Mouse (Mus musculus): ENCODE measurements at regions not wholly inside any gene's neighbourhood (a gene's known extent, or its start where the extent isn't known, plus 50 kb on each side); places are given as distances from the start of the nearest gene placed in this dataset.
"Not testable (repeated sequence)": the region's sequence is repeated elsewhere in the genome, so short reads cannot be mapped to it uniquely, and the experiment has no call there.

GRCm38 (mm10) chr10:104798816-104799393 lies 605.1 kb downstream of the Gm4340 start:
- no peak for DNase-seq

- no peak for DNase-seq
Measured at GRCm38 (mm10) chr10:104804849-104805248, 611.0 kb downstream of the Gm4340 start.

GRCm38 (mm10) chr10:104818252-104818651 lies 624.4 kb downstream of the Gm4340 start:
- DNase-seq, result no peak

GRCm38 (mm10) chr10:104851821-104852220 lies 658.0 kb downstream of the Gm4340 start:
- DNase-seq, result no peak

GRCm38 (mm10) chr10:104853111-104853510 lies 659.3 kb downstream of the Gm4340 start:
- DNase-seq, result no peak

GRCm38 (mm10) chr10:104878246-104878645 lies 684.4 kb downstream of the Gm4340 start:
- no peak for DNase-seq

- no peak for DNase-seq
Measured at GRCm38 (mm10) chr10:104914201-104914600, 660.0 kb downstream of the Tmtc2 start.

- DNase-seq, result peak; percentile 4
Measured at GRCm38 (mm10) chr10:104915521-104915920, 658.7 kb downstream of the Tmtc2 start.

GRCm38 (mm10) chr10:104936660-104937059 lies 637.6 kb downstream of the Tmtc2 start:
- no peak for DNase-seq

- DNase-seq, result no peak
Measured at GRCm38 (mm10) chr10:104946372-104946771, 627.9 kb downstream of the Tmtc2 start.

GRCm38 (mm10) chr10:104948821-104949220 lies 625.4 kb downstream of the Tmtc2 start:
- not testable (repeated sequence) for DNase-seq

GRCm38 (mm10) chr10:104968381-104968908 lies 605.8 kb downstream of the Tmtc2 start:
- no peak for DNase-seq
